Mouse (Mus musculus) gonadal fat pad, adult 2 months (tissue): ENCODE measurements around the gene C5ar2. TPM values are rescaled to one million over a fixed set of nuclear protein-coding genes. Genes with fewer than 3 reads are reported as not detected.
"Not testable (repeated sequence)": the region's sequence is repeated elsewhere in the genome, so short reads cannot be mapped to it uniquely, and the experiment has no call there.

Source experiments
- DNase-seq: peaks from one replicate; pipeline ENCODE4 v3.0.0-alpha.2; 2012; ENCODE audit warnings: low read depth
- polyA plus RNA-seq: library from polyadenylated mRNA; depleted of rRNA; stranded (reverse); fragments of >200 nt; gene quantifications from 2 replicates; pipeline ENCODE4 v1.2.3, GENCODE M21; 2012

Gene C5ar2
- polyA plus RNA-seq, 1 experiment, result 0.90 TPM

DNA sequence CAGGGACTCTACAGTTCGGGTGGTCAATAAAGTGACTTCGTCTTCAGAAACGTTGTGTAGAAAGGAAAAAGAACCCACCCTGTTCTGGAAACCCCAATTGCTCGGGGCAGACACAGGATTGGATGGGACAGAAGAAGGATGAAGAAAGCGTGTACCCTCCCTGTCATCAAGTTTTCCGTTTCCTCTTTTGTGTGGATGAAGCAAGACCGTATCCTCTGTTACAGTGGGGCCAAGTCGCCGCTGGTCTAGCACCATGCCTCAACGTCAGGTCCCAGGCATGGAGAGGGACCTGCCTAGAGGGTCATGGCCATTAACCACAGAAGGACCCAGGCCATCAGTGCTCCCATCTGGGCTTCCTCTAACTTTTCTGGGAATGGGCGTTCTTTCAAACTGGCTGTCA is 13.9 kb upstream of the C5ar2 start:
- DNase-seq, result no peak

DNA sequence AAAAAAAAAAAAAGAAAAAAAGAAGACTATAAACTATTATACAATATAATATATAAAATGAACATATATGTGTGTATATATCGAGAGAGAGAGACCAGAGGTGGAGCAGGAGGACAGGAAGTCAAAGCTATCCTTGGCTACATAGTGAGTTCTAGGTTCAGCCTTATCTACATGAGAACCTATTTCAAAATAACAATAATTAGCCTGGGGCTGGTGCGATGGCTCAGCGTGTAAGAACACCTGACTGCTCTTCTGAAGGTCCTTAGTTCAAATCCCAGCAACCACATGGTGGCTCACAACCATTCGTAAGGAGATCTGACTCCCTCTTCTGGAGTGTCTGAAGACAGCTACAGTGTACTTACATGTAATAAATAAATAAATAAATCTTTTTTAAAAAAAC is 12.0 kb upstream of the C5ar2 start:
- DNase-seq, result not testable (repeated sequence)

DNA sequence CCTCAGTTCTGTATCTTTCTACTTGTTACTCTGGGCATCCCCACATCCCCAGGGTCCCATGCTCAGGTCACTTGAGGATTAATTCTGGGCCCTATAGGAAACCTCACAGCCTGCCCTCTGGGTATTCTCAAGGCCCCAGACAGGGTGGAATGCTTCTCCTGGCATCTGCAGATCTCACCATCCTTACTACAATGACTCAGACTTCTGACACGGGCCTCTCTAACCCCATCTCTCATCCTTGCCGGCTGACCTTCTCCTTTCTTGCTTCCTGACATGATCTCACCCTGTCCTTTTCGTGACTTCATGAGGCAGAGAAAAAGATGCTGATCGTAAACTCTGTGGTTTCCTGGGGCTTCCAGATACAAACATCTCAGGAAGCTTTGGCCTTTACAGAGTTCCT is 10.2 kb upstream of the C5ar2 start:
- DNase-seq, result no peak

DNA sequence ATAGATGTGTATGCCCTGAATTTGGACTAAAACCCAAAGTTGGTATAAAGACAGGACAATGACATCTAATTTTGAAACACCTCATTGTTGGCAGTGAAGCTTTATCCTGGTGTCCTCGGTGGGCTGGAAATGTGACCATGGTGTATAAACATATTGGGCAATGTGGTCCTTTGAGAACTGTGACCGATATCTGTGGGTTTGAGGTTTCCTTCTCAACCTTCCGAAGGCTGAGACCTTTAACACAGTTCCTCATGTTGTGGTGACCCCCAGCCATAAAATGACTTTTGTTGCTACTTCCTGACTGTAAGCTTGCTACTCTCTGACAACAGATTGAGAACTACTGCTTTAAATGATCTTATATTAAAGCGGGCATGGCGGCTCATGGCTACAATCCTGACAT is 6.7 kb upstream of the C5ar2 start:
- DNase-seq, result no peak

DNA sequence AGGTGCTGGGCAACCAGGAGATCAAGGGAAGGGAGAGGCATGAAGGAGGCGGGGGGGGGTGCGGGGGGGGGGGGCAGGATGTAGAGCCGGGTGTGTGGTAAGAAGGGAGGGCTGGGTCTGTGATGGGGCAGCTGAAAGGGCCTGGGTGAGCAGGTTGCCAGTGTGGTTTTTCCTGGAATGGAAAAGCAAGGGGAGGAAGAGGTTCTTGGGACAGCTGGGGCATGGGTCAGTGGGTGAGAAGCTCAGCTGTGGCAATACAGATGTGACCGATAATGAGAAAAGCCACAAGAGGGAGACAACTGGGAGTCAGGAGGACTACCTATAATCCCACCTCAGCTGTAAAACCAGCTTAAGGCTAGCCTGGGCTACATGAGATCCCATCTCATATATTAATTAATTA is 2.0 kb upstream of the C5ar2 start:
- DNase-seq, result no peak

DNA sequence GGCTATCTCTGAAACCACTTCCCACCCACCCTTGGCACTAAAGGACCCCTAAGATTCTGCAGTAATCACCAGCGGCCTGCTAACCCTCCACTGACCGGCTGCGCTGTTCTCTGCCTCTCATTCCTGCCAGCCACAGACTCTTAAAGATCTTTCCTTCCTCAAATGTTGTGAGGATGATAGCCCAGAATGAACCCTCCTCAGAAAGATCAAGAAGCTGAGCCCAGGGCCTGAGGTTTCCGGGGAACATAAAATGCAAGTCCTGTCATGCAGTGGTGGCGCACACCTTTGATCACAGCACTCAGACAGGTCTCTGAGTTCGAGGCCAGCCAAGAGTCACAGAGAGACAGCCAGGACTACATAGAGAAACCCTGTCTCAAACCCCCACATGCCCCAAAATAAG is 1.8 kb downstream of the C5ar2 start:
- DNase-seq, result no peak

DNA sequence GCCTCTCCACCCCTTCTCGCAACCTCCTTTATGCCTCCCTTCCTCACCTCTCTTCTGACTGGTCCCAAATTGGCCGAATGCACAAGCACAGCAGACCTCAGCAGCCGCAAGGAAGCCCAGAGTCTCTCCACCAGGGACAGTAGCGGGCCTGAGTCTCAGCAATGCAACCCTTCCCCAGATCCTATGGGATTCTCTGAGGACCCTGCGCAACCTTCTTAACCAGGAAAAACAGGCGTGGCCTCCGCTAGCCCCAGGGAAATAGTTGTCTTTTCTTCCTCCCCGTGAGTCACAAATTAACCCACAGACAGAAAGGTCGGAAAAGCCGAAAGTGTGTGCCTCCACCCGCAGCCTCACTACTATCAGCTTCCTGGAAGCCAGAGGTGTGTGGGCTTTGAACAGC is 2.2 kb downstream of the C5ar2 start:
- no peak for DNase-seq

DNA sequence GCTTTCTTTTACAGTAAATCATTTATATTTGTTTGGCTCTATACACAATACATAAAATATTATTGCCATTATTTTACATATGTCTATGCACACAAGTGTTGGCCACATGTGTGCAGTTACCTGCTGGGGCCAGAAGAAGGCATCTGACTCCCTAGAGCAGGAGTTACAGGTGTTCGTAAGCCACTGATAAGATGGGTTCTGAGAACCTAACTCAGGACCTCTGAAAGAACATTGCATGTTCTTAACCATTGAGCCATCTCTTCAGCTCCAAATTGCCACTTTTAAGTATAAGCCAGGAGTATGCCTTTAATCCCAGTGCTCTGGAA is 3.0 kb downstream of the C5ar2 start:
- no peak for DNase-seq

DNA sequence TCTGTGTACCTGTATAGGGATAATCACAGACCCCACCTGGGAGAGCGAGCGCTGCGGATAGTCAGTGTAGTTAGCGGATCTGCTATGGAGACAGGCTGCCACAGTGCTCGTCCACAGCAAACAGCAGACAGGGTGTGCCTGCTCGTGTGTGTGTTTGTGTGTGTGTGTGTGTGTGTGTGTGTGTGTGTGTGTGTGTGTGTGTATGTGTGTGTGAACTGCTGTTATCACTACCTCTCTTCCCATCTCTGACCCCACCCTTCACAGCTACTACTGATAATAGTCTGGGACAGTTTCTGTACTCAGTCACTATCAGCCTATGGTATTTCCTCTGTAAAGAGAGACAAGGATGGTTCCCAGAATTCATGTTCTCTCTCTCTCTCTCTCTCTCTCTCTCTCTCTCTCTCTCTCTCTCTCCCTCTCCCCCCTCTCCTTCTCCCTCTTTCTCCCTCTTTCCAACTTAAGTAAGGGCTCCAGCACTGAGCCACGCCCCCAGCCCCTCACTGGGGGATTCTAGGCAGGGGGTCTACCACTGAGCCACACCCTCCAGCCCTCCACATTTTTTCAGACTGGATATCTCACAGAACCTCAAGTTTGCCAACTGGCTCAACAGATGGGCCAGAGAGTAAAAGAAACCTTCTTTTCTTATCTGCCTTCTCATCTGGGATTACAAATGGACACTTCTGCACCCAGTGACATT is 3.5 kb downstream of the C5ar2 start:
- DNase-seq, result no peak

DNA sequence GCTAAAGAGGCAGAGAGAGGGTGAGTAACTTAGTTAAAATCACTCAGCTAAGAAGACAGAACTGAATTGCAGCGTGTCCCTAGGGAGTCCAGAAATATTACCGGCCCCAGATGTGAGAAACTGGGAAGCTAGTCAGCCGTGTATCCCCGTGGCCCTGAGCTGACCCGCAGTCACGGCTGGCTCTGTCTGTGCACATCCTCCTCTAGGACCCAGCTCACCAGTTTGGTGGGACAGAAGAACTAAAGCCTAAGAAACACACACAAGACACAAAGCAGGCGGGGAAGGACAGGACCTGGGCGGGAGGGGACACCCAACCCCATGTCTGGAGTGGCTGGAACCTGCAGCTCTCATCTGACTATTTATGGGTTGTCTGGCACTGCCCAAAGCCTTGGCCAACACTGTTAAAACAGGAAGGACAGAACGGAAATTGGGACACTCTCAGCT is 4.4 kb downstream of the C5ar2 start:
- DNase-seq, result no peak

DNA sequence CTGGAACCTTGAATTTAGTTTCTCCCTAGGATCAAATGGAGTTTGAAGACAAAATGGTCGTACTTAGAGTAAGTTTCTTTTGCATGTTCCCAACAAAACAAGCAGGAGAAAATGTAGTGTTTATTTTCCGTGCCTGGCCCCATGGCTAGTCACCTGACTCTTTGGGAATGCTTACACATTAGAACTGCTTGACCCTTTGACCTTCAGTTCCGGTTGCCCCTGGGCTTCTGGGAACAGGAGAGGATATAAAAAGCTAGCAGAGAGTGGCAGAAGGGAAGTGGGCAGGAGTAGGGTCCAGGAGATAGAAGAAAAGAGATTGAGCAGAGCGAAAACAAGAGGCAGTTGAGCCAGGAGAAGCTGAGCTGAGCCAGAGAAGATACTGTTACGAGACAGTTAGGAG is 14.1 kb downstream of the C5ar2 start:
- DNase-seq, result no peak

DNA sequence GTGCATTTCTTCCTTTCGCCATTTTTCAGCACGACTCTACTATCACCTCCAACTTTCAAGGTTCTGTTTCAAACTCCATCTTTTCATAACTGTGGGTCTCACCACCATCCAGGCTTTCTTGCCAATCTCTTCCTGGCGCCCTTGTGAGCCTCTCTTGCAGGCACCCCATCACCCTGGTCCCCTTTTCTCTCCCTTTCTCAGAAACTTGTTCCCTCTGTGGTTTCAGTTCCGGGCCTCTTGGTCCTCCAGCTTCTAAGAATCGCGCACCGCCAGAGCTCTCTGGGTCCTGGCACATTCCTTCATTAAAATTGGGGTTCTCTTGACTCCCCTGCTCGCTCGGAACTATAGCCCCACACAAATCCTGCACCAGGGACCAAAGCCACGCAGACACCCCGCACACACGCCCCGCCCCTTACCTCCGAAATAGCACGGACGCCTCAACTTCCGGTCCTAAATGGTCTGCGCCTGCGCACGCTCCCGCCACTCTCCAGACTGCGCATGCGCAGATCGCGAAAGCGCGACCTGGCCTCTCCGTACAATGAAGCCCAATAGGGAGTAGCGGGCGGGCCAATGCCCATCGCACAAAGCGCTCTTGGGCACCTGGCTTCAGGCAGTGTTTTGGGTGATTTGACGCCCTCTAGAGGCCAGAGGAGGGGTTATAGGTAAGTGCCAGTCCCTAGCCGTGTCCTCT is 22.2 kb downstream of the C5ar2 start, which contains the start of gene Dhx34:
Gene Dhx34 (minus strand): TSS at position 456 of the 691 bp plus-strand sequence.
- peak; percentile 50 for DNase-seq

DNA sequence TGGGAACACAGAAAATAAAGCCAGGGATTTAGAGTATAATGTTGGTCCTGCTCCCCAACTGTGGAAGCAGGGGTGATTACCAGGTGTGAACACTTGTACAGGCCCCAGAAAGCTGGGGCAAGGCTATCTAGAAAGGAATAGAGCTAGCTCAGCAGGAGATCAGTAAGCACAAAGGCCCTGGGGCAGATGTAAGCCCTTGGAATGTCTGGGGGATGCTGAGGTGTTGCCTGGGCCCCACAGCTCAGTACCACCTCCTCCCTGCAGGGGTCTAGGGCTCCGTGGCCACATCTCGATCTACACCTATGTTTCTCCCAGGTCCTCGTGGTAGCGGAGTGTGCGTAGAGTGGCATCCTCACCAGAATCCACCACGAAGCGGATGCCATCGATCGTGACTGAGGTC is 30.0 kb downstream of the C5ar2 start:
- DNase-seq, result no peak

DNA sequence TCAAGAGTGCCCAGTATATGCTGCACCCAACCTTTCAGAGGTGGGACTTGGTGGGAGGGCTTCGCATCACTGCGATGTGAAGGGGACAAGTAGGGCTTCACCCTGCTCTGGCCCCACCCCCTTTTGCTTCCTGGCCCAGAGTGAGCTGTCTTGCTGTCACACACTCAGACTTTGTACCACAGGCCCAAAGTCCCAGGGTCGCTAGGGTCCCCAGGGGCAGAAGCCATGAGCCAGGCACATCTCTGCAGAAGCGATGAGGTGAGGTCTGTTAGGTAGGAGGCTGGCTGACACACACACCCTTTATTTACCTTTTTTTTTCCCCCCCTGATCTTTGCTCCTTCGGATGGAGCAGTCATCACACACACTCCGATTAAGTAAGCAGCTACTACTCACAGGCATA is 30.8 kb downstream of the C5ar2 start:
- DNase-seq, result no peak

DNA sequence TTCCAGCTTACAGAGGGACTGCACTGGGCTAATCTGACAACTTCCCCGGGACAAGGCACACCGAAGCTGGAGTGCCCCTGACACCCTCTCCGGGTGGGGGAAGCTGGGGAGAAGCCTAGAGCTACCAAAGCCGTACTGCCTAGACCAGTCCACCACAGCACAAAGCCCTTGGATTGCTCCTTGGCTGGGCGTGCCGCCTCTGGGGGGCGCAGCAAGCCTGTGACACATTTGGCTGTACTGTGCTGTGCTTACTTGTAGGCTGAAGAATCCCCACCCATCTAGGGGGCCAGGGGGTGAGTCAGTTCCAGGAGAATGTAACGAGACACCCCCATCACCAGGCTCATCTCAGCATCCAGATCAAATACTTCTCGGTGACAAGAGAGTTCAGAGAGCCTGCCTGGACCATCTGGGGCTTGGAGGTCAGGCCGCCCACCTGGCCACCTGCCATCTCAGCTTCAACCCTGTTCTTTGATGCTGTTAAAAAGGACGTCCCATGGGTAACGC is 33.0 kb downstream of the C5ar2 start:
- DNase-seq, result no peak

DNA sequence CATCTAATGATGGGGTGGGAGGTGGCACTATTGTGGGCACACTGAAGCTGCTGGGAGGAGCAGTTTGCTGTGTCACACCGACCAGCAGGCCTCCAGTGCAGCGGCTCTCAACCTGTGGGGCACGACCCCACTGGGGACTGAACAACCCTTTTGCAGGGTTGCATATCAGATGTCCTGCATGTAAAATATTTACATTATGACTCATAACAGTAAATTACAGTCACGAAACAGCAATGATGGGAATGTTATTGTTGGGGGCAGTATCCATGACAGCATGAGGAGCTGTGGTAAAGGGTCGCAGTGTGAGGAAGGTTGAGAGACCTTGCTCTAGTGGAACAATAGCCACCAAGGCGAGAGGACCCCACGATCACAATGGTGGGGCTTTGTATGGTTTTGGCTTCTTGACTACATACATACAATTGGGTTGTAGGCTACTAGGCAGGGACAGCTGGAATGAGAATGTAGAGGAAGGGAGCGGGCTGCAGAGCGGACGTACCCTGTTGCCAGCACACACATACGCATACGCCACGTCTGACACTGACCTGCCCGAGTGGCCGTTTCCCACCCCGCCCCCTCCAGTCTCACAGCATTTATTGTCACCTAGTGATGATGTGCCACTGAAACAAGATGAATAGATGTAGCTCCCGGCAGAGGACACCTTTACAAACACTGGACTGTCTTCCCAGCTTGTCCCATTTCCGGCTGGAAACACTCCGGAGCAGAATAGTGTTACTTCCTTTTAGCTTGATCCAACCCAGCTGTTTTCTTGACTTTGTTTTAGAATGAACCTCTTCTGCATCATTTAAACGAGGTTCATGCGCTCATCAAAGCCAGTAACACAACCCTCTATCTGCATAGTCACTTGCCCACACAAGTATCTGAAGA is 34.9 kb downstream of the C5ar2 start:
- DNase-seq, result no peak

DNA sequence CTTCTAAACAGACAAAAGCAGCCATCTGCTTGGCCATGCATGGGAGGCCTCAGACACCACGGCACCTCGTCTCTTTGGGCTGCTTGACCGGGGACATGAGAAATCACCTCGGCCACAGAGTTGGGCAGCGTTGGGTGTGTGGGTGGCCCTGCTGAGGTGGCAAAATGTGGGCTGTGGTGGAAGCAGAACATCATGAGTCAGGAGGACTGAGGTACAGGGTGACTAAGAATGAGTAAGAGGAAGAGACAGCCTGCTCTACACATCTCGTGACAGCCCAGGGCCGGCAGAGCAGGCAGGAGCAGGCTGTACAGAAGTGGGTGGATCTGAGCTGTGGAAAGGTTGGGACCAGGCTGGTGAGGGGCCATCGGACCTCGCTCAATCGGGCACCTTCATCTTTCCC is 36.5 kb downstream of the C5ar2 start:
- no peak for DNase-seq

DNA sequence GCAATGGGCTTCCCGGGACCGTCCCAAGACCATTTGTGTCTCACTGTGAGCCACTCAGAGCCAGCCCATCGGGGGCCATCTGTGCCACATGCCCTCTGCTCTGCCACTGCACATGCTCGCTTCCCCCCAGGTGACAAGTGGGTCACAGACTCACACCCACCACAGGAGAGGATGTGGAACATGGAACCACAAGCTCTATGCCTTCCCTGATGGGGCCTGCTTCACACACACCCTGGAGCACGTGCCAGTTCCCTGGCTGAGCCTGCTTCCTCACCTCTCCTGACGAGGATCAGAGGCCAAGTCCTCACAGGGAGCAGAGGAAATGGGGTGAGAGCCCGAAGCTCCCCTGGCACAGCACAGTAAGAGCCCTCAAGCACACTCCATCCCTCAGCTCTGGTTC is 36.9 kb downstream of the C5ar2 start:
- no peak for DNase-seq

DNA sequence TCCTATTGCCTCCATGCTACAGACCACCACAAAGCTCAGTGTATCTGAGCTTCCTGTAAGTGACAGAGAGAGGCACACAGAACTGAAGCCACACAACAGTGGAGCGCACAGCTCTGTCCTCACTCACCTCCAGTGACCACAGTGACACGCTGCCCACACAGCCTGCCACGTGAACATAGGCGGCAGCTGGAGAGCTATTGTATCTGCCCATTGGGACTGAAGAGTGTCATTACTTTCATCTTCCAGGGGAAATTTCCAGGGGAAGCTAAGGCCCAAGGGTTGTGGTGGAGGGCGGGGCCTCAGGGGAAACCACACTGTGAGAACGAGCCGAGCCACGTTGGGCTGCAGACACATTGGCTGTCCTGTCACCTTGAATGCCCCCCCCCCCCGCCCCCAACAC is 39.2 kb downstream of the C5ar2 start:
- DNase-seq, result no peak

DNA sequence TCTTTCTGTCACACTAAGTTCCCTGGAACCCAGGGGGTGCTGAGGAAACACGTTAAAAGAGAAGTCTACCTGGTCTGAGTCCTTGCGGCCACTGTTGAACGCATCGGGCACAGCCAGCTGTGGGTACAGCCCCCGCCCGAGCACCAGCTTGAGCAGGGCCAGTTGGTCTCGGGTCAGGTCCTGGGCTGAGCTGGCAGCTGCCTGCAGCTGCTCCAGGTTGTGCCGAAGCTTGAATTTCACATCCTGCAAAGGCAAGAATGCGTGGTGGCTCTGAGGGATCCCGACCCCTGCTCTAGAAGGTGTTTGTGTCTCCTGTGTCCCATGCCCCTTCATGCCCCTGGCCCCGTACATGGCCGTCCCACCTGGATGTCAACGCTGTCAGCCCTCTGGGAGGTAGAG is 40.5 kb downstream of the C5ar2 start:
- no peak for DNase-seq

DNA sequence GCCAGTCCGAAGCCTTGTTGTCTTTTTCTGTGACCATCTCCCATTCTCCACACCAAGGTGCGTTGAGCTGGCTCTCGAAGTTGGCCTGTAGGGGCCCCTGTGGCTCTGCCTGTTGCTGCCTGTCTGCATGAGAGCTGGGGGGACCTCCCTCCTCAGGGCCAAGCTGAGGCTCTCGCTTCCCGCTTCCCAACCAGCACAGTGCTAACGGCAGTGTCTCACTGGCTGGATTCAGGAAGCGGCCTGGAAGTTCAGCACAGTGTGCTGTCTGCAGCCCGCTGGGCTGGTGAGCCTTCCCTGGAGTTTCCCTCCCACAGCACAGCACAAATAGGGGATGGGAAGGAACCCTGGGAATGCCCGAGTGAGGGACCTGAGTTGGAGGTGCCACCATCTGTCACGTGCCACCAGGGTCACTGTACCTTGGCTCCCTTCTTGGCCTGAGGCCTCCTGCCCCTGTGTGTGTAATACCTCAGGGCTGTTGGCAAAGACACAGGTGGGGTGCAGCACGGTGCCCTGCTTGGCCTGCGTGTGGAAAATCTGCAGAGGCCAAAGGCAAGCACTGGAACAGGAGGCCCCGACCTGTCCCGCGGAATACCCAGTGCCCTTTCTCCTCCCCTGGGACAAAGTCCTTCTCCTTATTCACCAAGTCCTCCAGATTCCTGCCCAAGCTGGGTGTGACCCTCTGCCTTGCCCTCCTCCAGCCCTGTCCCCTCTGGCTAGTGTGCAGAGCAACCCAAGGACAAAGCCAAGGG is 41.0 kb downstream of the C5ar2 start:
- no peak for DNase-seq

DNA sequence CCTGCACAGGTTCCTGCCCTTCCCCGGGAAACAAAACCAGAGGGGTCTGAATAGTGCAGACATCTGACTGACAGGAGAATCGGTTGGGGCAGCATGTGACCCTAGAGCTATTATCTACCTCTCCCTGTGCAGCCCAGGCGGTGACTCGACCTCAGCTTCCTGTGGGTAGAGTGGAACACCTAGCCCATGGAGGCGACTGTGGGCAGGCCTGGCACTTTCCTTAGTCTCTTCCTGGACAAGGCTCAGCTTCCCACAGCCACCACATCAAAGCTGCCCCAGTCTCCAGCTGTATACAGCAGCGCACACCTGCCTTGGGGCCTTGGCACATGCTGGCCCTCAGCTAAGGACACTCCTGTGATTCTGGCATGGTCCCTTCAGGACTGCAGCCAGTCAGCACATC is 42.8 kb downstream of the C5ar2 start:
- DNase-seq, result no peak
